Comparison of ENCODE assay signal across 19 mouse cellular contexts in the genomic region with DNA sequence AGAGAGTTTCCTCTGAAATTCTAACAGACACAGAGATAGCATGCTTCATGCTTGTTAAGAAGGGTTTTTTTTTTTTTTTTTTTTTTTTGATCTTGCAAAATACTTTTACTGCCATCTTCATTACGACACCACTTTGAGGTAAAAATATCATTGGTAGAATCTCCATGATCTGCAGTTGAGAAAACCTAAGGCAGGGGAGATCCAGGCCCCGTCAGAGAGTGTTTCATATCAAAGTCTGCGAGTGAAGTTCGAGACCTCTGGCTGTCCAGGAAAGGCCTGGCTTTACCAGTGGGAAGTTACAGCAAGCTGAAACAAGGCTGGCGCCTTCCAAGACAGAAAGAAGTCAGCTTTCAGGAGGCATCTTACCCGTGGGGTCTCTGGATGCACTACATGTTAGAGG. TPM values are rescaled to one million over a fixed set of nuclear protein-coding genes. Genes with fewer than 3 reads are reported as not detected.
DNase-seq lines count a peak whose midpoint lies in the region; ATAC-seq and TF ChIP-seq lines count a peak whose summit lies in the region.
"Had no signal": no experiment of that assay in that cellular context is flagged by ENCODE, and none has a peak within 500 bp of the region (broad histone marks: within the 10 kb centered on the region; RNA-seq: fewer than 3 reads in every experiment).

No protein-coding gene starts in this region.

- no peak for TF ChIP-seq POLR2A in thymus, adult 2 months (IDR thresholded peaks at IDR 0.05; ENCODE audit: control insufficient read depth, extremely low read depth, insufficient read depth, low read length, poor library complexity)

- WGBS in heart, embryonic 10.5 days: 47% methylated on average over 6 of the region's 6 CpGs
- 26% methylated on average over 6 of the region's 6 CpGs for WGBS in thymus, adult 2 months
- 62% methylated on average over 6 of the region's 6 CpGs for WGBS in heart, postnatal 0 days

- H3K27ac ChIP-seq in heart, embryonic 10.5 days: peak overlapping the region; percentile 16; the same call in 1 of the 2 replicates
- peak overlapping the region; percentile 84; the same call in 1 of the 2 replicates for H3K27ac ChIP-seq in thymus, adult 2 months (ENCODE audit: control insufficient read depth, insufficient read depth, low read length)
- H3K27ac ChIP-seq in heart, postnatal 0 days (ENCODE audit: low read depth): peak overlapping the region; percentile 86
- H3K27ac ChIP-seq: forebrain, embryonic 15.5 days; hindbrain, embryonic 12.5 days; lung, embryonic 15.5 days; midbrain, embryonic 12.5 days had no signal

- H3K4me2 ChIP-seq in heart, postnatal 0 days (ENCODE audit: low read depth, low read length): no peak overlapping the region
- H3K4me2 ChIP-seq: forebrain, embryonic 15.5 days; hindbrain, embryonic 12.5 days; limb, embryonic 12.5 days; lung, embryonic 15.5 days; midbrain, embryonic 12.5 days had no signal

- no peaks in the 10 kb centered on the region for H3K9me3 ChIP-seq in heart, embryonic 10.5 days
- no peaks in the 10 kb centered on the region for H3K9me3 ChIP-seq in heart, postnatal 0 days (replicated peaks; ENCODE audit: control insufficient read depth, low read length)
- H3K9me3 ChIP-seq: forebrain, embryonic 15.5 days; hindbrain, embryonic 12.5 days; limb, embryonic 12.5 days; lung, embryonic 15.5 days; midbrain, embryonic 12.5 days had no signal

- no peak for ATAC-seq in heart, postnatal 0 days (ENCODE audit: insufficient read depth, low read depth)
- ATAC-seq in erythroid progenitor cell, adult 5-6 weeks (replicated peaks; ENCODE audit: low FRiP score, poor library complexity, severe bottlenecking): no peak
- ATAC-seq: activated CD4-positive, CD25-positive, alpha-beta regulatory T cell, adult 4 months; forebrain, embryonic 15.5 days; intestine, postnatal 0 days had no signal

- no peak for TF ChIP-seq EP300 in heart, postnatal 0 days (IDR thresholded peaks at IDR 0.05; ENCODE audit: low read depth)

- no peak overlapping the region for H3K9ac ChIP-seq in heart, postnatal 0 days (replicated peaks; ENCODE audit: low read depth, low read length)
- H3K9ac ChIP-seq: forebrain, embryonic 15.5 days; hindbrain, embryonic 12.5 days; limb, embryonic 12.5 days; lung, embryonic 15.5 days; midbrain, embryonic 12.5 days had no signal

- intact Hi-C loops in heart, postnatal 36 days (cut with DNase I): no loop called here

- no peak for DNase-seq in heart, embryonic 10.5 days (ENCODE audit: low spot score)
- DNase-seq in heart, postnatal 36 days: no peak
- no peak for DNase-seq in thymus, adult 2 months
- no peak for DNase-seq in thymus, postnatal 4 days
- no peak for DNase-seq in heart, postnatal 0 days (ENCODE audit: low spot score)
- DNase-seq in thymus, postnatal 25 days: peak; percentile 31
- no peak for DNase-seq in c-Kit-positive CD71-positive TER-119-positive erythroid progenitor cells, embryonic 14.5 days (ENCODE audit: low spot score)
- DNase-seq: cerebellum, adult 2 months; kidney, postnatal 4 days; right cerebral cortex, postnatal 4 days had no signal

- no peak for TF ChIP-seq CTCF in thymus, adult 2 months (IDR thresholded peaks at IDR 0.05; ENCODE audit: borderline replicate concordance, control insufficient read depth, extremely low read depth, insufficient read depth, low read length, poor library complexity)
- TF ChIP-seq CTCF in heart, postnatal 0 days (IDR thresholded peaks at IDR 0.05; ENCODE audit: low read depth): no peak

- no peaks in the 10 kb centered on the region for H3K27me3 ChIP-seq in heart, embryonic 10.5 days (ENCODE audit: insufficient read depth, poor library complexity, severe bottlenecking)
- no peaks in the 10 kb centered on the region for H3K27me3 ChIP-seq in thymus, adult 2 months (ENCODE audit: control insufficient read depth, insufficient read depth, low read length)
- no peaks in the 10 kb centered on the region for H3K27me3 ChIP-seq in heart, postnatal 0 days (ENCODE audit: control insufficient read depth, insufficient read depth, low read length)
- H3K27me3 ChIP-seq: forebrain, embryonic 15.5 days; hindbrain, embryonic 12.5 days; limb, embryonic 12.5 days; lung, embryonic 15.5 days; midbrain, embryonic 12.5 days had no signal

- no peak overlapping the region for H3K4me3 ChIP-seq in heart, embryonic 10.5 days
- no peak overlapping the region for H3K4me3 ChIP-seq in thymus, adult 2 months (ENCODE audit: control insufficient read depth, insufficient read depth, low read length)
- no peak overlapping the region for H3K4me3 ChIP-seq in heart, postnatal 0 days (ENCODE audit: low read depth, low read length)
- H3K4me3 ChIP-seq: forebrain, embryonic 15.5 days; hindbrain, embryonic 12.5 days; limb, embryonic 12.5 days; lung, embryonic 15.5 days; midbrain, embryonic 12.5 days had no signal

- no peaks in the 10 kb centered on the region for H3K36me3 ChIP-seq in heart, embryonic 10.5 days
- no peaks in the 10 kb centered on the region for H3K36me3 ChIP-seq in thymus, adult 2 months (ENCODE audit: control insufficient read depth, insufficient read depth, low read length)
- H3K36me3 ChIP-seq in heart, postnatal 0 days (replicated peaks; ENCODE audit: control insufficient read depth, insufficient read depth, low read length): no peaks in the 10 kb centered on the region
- H3K36me3 ChIP-seq: forebrain, embryonic 15.5 days; hindbrain, embryonic 12.5 days; lung, embryonic 15.5 days; midbrain, embryonic 12.5 days had no signal

- peaks cover 43% of the 10 kb centered on the region for H3K4me1 ChIP-seq in heart, embryonic 10.5 days
- peaks cover 54% of the 10 kb centered on the region for H3K4me1 ChIP-seq in thymus, adult 2 months (replicated peaks; ENCODE audit: control insufficient read depth, insufficient read depth, low read length)
- H3K4me1 ChIP-seq in heart, postnatal 0 days (ENCODE audit: control insufficient read depth, insufficient read depth): peaks cover 35% of the 10 kb centered on the region
- H3K4me1 ChIP-seq: forebrain, embryonic 15.5 days; midbrain, embryonic 12.5 days had no signal

RNA-seq across cellular contexts. Expression of gene Fli1, which starts 21.8 kb away (rescaled TPM):
- polyA plus RNA-seq in heart, embryonic 10.5 days (2016; fragmentation: Nextera tagmentation; extraction: Ambion mirVana): 17.5 and 20.8 TPM in 2 replicates
- 10 to 100 TPM; 28.2 to 28.8 TPM for total RNA-seq in heart, postnatal 36 days (2021)
- 28.5 and 33.9 TPM in 2 replicates for polyA plus RNA-seq in thymus, adult 2 months (2012; rRNA removed)
- 25.9 and 29.5 TPM in 2 replicates for total RNA-seq in heart, postnatal 0 days (2014; rRNA removed; ENCODE audit: low replicate concordance)
- polyA plus RNA-seq in heart, postnatal 0 days (2015; fragmentation: Nextera tagmentation; extraction: Ambion mirVana): 19.0 and 19.2 TPM in 2 replicates
- 26.7 and 27.2 TPM in 2 replicates for total RNA-seq in erythroid progenitor cell, adult 5-6 weeks (2015; ENCODE audit: low replicate concordance)
- total RNA-seq in erythroid progenitor cell, adult 5-6 weeks (2017; ENCODE audit: low replicate concordance): 13.4 and 16.0 TPM in 2 replicates
- polyA plus RNA-seq: C2C12 had no signal

Comparison
In these comparisons a context has a peak if more than half of its experiments do, and no peak if none do; other contexts are left out.
1. H3K27ac ChIP-seq: peak in every context shown above with its lines; median percentile 86 in heart, postnatal 0 days; 84 in thymus, adult 2 months; 16 in heart, embryonic 10.5 days.